Mouse (Mus musculus) neutrophil, adult 5-6 weeks (primary cell): ENCODE data around the gene Ddx11. TPM values are rescaled to one million over a fixed set of nuclear protein-coding genes. Genes with fewer than 3 reads are reported as not detected.

Source experiments
- total RNA-seq: library from RNA; stranded (forward); fragments of 200-1000 nt; gene quantifications from 2 replicates; pipeline ENCODE4 v1.2.3, GENCODE M21; 2017

The Ddx11 gene
- total RNA-seq, 1 experiment from 2014 or later, result 13.7 TPM

Other genes with a start within 250 kb of the Ddx11 start
- 88.3 and 108 TPM in 2 replicates for gene Ralbp1, start 237.7 kb upstream of the Ddx11 start, total RNA-seq
- 15.5 and 16.8 TPM in 2 replicates for gene Twsg1, start 172.3 kb upstream of the Ddx11 start, total RNA-seq
- 113 and 128 TPM in 2 replicates for gene Ankrd12, start 46.4 kb upstream of the Ddx11 start, total RNA-seq
- gene Ndufv2, start 22.0 kb upstream of the Ddx11 start, total RNA-seq, result 56.5 and 59.2 TPM in 2 replicates
- 33.0 and 34.7 TPM in 2 replicates for gene Washc1, start 12.0 kb upstream of the Ddx11 start, total RNA-seq